Comparison of ENCODE assay signal across 8 mouse cellular contexts in genomic region chr7:6154164-6154563, GRCm38 (mm10). TPM values are rescaled to one million over a fixed set of nuclear protein-coding genes. Genes with fewer than 3 reads are reported as not detected.
DNase-seq lines count a peak whose midpoint lies in the region; ATAC-seq and TF ChIP-seq lines count a peak whose summit lies in the region.

No protein-coding gene starts in this region.

- no peak for TF ChIP-seq CTCF in gastrocnemius, adult 2 months (IDR thresholded peaks at IDR 0.05)
- TF ChIP-seq CTCF in liver, embryonic 14.5 days (IDR thresholded peaks at IDR 0.05; ENCODE audit: low read depth) = no peak

- peak overlapping the region; percentile 89 for H3K4me2 ChIP-seq in forebrain, embryonic 12.5 days
- H3K4me2 ChIP-seq in liver, embryonic 14.5 days (ENCODE audit: low read depth) = peak overlapping the region; percentile 78

- no peak for ATAC-seq in forebrain, embryonic 12.5 days (ENCODE audit: low FRiP score)
- ATAC-seq in liver, embryonic 14.5 days (ENCODE audit: insufficient read depth) = no peak

- TF ChIP-seq EP300 in liver, embryonic 14.5 days (IDR thresholded peaks at IDR 0.05; ENCODE audit: low read depth) = no peak

- intact Hi-C loops in gastrocnemius, adult 2 months (cut with DNase I) = no loop called here
- intact Hi-C loops in left cerebral cortex, postnatal 10 days (cut with DNase I) = no loop called here

- no peaks in the 10 kb centered on the region for H3K27me3 ChIP-seq in forebrain, embryonic 12.5 days
- H3K27me3 ChIP-seq in liver, embryonic 14.5 days (ENCODE audit: control insufficient read depth, insufficient read depth, low read length) = no peaks in the 10 kb centered on the region

- H3K9ac ChIP-seq in forebrain, embryonic 12.5 days = peak overlapping the region; percentile 91; the same call in 1 of the 2 replicates
- H3K9ac ChIP-seq in liver, embryonic 14.5 days (replicated peaks) = peak overlapping the region; percentile 92; the same call in 1 of the 2 replicates

- WGBS in forebrain, embryonic 12.5 days = 87% methylated on average over 5 of the region's 5 CpGs
- WGBS in liver, embryonic 14.5 days (ENCODE audit: insufficient replicate concordance) = 34% methylated on average over 5 of the region's 5 CpGs

- H3K9me3 ChIP-seq in forebrain, embryonic 12.5 days = no peaks in the 10 kb centered on the region
- H3K9me3 ChIP-seq in liver, embryonic 14.5 days (ENCODE audit: control insufficient read depth, low read length) = no peaks in the 10 kb centered on the region

- no peaks in the 10 kb centered on the region for H3K36me3 ChIP-seq in forebrain, embryonic 12.5 days (replicated peaks)
- H3K36me3 ChIP-seq in liver, embryonic 14.5 days (replicated peaks; ENCODE audit: control insufficient read depth, insufficient read depth, low read depth) = no peaks in the 10 kb centered on the region

- DNase-seq in gastrocnemius, adult 2 months = no peak
- no peak for DNase-seq in gastrocnemius, adult 18-20 months (ENCODE audit: low spot score)
- peak; percentile 42 for DNase-seq in 416B (ENCODE audit: low read depth)
- no peak for DNase-seq in liver, embryonic 14.5 days (ENCODE audit: low read depth in 3 of 3, low spot score in 3 of 3)
- DNase-seq in left cerebral cortex, postnatal 10 days (ENCODE audit: extremely low spot score in 1 of 2, low spot score in 2 of 2) = no peak
- no peak for DNase-seq in gastrocnemius, postnatal 25 days
- DNase-seq in frontal cortex, postnatal 25 days (ENCODE audit: low spot score in 2 of 2) = no peak

- peak overlapping the region; percentile 99 for H3K27ac ChIP-seq in gastrocnemius, adult 2 months
- H3K27ac ChIP-seq in forebrain, embryonic 12.5 days = no peak overlapping the region
- no peak overlapping the region; the same call in 1 of the 2 replicates for H3K27ac ChIP-seq in liver, embryonic 14.5 days

- peak overlapping the region; percentile 99 for H3K4me3 ChIP-seq in gastrocnemius, adult 2 months
- H3K4me3 ChIP-seq in forebrain, embryonic 12.5 days (replicated peaks) = peak overlapping the region; percentile 83
- peak overlapping the region; percentile 63 to 85; a peak in 3 of 4 replicates for H3K4me3 ChIP-seq in liver, embryonic 14.5 days (ENCODE audit: insufficient read depth in 1 of 2, low read depth in 2 of 2, low read length in 2 of 2)

- peaks cover 26% of the 10 kb centered on the region for H3K4me1 ChIP-seq in forebrain, embryonic 12.5 days
- H3K4me1 ChIP-seq in liver, embryonic 14.5 days (replicated peaks; ENCODE audit: control insufficient read depth in 2 of 2, insufficient read depth in 2 of 2, low read length in 1 of 2) = peaks cover 18 to 41% of the 10 kb centered on the region in 2 experiments

RNA-seq across cellular contexts. Expression of gene Zfp787, which starts 1.6 kb away (rescaled TPM):
- total RNA-seq in gastrocnemius, adult 2 months (2021) = 10 to 100 TPM; 28.3 to 28.4 TPM
- total RNA-seq in gastrocnemius, adult 18-20 months (2021) = 10 to 100 TPM; 27.2 to 27.6 TPM
- 27.8 and 30.9 TPM in 2 replicates for polyA plus RNA-seq in forebrain, embryonic 12.5 days (2016; fragmentation: Nextera tagmentation; extraction: Ambion mirVana)
- polyA plus RNA-seq in liver, embryonic 14.5 days (2012; rRNA removed) = 11.6 and 12.5 TPM in 2 replicates
- polyA plus RNA-seq in liver, embryonic 14.5 days (2014; fragmentation: Nextera tagmentation; extraction: Ambion mirVana) = 6.7 and 6.9 TPM in 2 replicates
- 10 to 100 TPM; 26.1 to 27.2 TPM for total RNA-seq in left cerebral cortex, postnatal 10 days (2021)
- total RNA-seq in gastrocnemius, postnatal 25 days (2021) = 10 to 100 TPM; 27.3 to 30.7 TPM

RNA-seq across cellular contexts. Expression of gene Zfp444, which starts 17.9 kb away (rescaled TPM):
- 1 to 10 TPM; 7.4 to 9.1 TPM for total RNA-seq in gastrocnemius, adult 2 months (2021)
- 10 to 100 TPM in 1 of 2 experiments, 1 to 10 TPM in 1; 6.3 to 10.0 TPM for total RNA-seq in gastrocnemius, adult 18-20 months (2021)
- 75.1 and 81.3 TPM in 2 replicates for polyA plus RNA-seq in forebrain, embryonic 12.5 days (2016; fragmentation: Nextera tagmentation; extraction: Ambion mirVana)
- polyA plus RNA-seq in liver, embryonic 14.5 days (2012; rRNA removed) = 10.1 and 13.8 TPM in 2 replicates
- 15.0 and 16.3 TPM in 2 replicates for polyA plus RNA-seq in liver, embryonic 14.5 days (2014; fragmentation: Nextera tagmentation; extraction: Ambion mirVana)
- 10 to 100 TPM; 54.8 to 64.3 TPM for total RNA-seq in left cerebral cortex, postnatal 10 days (2021)
- total RNA-seq in gastrocnemius, postnatal 25 days (2021) = 1 to 10 TPM; 4.0 to 7.6 TPM

RNA-seq across cellular contexts. Expression of gene Galp, which starts 42.7 kb away (rescaled TPM):
- not detected for total RNA-seq in gastrocnemius, adult 2 months (2021)
- not detected for total RNA-seq in gastrocnemius, adult 18-20 months (2021)
- not detected in 2 replicates for polyA plus RNA-seq in forebrain, embryonic 12.5 days (2016; fragmentation: Nextera tagmentation; extraction: Ambion mirVana)
- not detected in 2 replicates for polyA plus RNA-seq in liver, embryonic 14.5 days (2012; rRNA removed)
- polyA plus RNA-seq in liver, embryonic 14.5 days (2014; fragmentation: Nextera tagmentation; extraction: Ambion mirVana) = not detected in 2 replicates
- total RNA-seq in left cerebral cortex, postnatal 10 days (2021) = not detected
- not detected for total RNA-seq in gastrocnemius, postnatal 25 days (2021)

Comparison
In these comparisons a context has a peak if more than half of its experiments do, and no peak if none do; other contexts are left out.
1. RNA of gene Zfp444, which starts 17.9 kb away (total RNA-seq): 54.8 to 64.3 TPM in left cerebral cortex, postnatal 10 days; 6.3 to 10.0 TPM in gastrocnemius, adult 18-20 months, 7.4 to 9.1 TPM in gastrocnemius, adult 2 months and 4.0 to 7.6 TPM in gastrocnemius, postnatal 25 days; every median in the first group is over 4 times any median in the second.
2. Peak in every context shown above with its lines, with median percentiles within 50 percentile points of each other: H3K4me3 ChIP-seq.